Mouse (Mus musculus): ENCODE results near the gene Dusp6. TPM values are rescaled to one million over a fixed set of nuclear protein-coding genes. Genes with fewer than 3 reads are reported as not detected.
"Not testable (repeated sequence)": the region's sequence is repeated elsewhere in the genome, so short reads cannot be mapped to it uniquely, and the experiment has no call there.

The Dusp6 gene
- polyA plus RNA-seq (2012; rRNA removed), result 27.4 and 29.3 TPM in 2 replicates

GRCm38 (mm10) chr10:99262867-99263379, at the start of gene Dusp6:
Dusp6 (plus strand) TSS chr10:99263231.
- DNase-seq (ENCODE audit: low spot score), result peak; percentile 87

GRCm38 (mm10) chr10:99214421-99215299, 48.4 kb upstream of the Dusp6 start:
- no peak for DNase-seq (ENCODE audit: low spot score)

GRCm38 (mm10) chr10:99216570-99216969, 46.5 kb upstream of the Dusp6 start:
- DNase-seq (ENCODE audit: low spot score), result not testable (repeated sequence)

GRCm38 (mm10) chr10:99221540-99221939, 41.5 kb upstream of the Dusp6 start:
- no peak for DNase-seq (ENCODE audit: low spot score)

- no peak for DNase-seq (ENCODE audit: low spot score)
Measured at GRCm38 (mm10) chr10:99222726-99223125, 40.3 kb upstream of the Dusp6 start.

- no peak for DNase-seq (ENCODE audit: low spot score)
Measured at GRCm38 (mm10) chr10:99224218-99224617, 38.8 kb upstream of the Dusp6 start.

- DNase-seq (ENCODE audit: low spot score), result no peak
Measured at GRCm38 (mm10) chr10:99226782-99227181, 36.2 kb upstream of the Dusp6 start.

GRCm38 (mm10) chr10:99227968-99228864, 34.8 kb upstream of the Dusp6 start:
- no peak for DNase-seq (ENCODE audit: low spot score)

GRCm38 (mm10) chr10:99229031-99229684, 33.9 kb upstream of the Dusp6 start:
- DNase-seq (ENCODE audit: low spot score), result no peak

- no peak for DNase-seq (ENCODE audit: low spot score)
Measured at GRCm38 (mm10) chr10:99232518-99233227, 30.4 kb upstream of the Dusp6 start.

GRCm38 (mm10) chr10:99234336-99234735, 28.7 kb upstream of the Dusp6 start:
- no peak for DNase-seq (ENCODE audit: low spot score)

- DNase-seq (ENCODE audit: low spot score), result no peak
Measured at GRCm38 (mm10) chr10:99235081-99235480, 27.9 kb upstream of the Dusp6 start.

- DNase-seq (ENCODE audit: low spot score), result no peak
Measured at GRCm38 (mm10) chr10:99237205-99237832, 25.7 kb upstream of the Dusp6 start.

GRCm38 (mm10) chr10:99238537-99238936, 24.5 kb upstream of the Dusp6 start:
- DNase-seq (ENCODE audit: low spot score), result no peak

GRCm38 (mm10) chr10:99241284-99241828, 21.7 kb upstream of the Dusp6 start:
- no peak for DNase-seq (ENCODE audit: low spot score)

- DNase-seq (ENCODE audit: low spot score), result no peak
Measured at GRCm38 (mm10) chr10:99241829-99242711, 21.0 kb upstream of the Dusp6 start.

GRCm38 (mm10) chr10:99242721-99243120, 20.3 kb upstream of the Dusp6 start:
- no peak for DNase-seq (ENCODE audit: low spot score)

- DNase-seq (ENCODE audit: low spot score), result no peak
Measured at GRCm38 (mm10) chr10:99243907-99244489, 19.0 kb upstream of the Dusp6 start.
